Mouse (Mus musculus): Measurements from ENCODE around the gene Dcdc2b. TPM values are rescaled to one million over a fixed set of nuclear protein-coding genes. Genes with fewer than 3 reads are reported as not detected.

The Dcdc2b gene
- polyA plus RNA-seq, 1 experiment = 1.8 TPM

DNA sequence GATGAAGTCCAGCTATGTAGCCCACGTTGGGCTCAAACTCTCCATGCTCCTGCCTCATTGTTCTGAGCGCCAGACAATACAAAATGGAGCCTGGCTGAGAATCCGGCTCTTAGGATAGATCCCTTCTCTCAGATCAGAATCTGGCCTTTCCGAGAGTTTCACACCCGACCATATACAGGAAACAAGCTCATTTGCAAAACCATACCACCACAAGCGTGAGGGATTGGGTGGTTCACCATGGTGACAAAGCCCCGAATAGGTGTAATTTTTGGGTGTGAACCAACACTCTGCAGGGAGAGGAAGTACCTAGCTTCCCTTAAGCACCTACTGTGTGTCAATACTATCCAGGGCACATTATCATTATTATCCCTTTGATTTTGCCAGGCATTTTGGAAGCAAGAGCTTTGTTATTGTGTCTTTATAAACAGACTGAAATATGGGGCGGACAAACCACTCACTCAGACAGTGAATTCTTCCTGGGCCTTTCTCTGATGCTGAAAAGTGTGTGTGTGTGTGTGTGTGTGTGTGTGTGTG, 42.4 kb downstream of the Dcdc2b start:
- Histone ChIP-seq H3K27ac (ENCODE audit: insufficient read depth, low read depth, low read length) (no peak overlapping the region), H3K4me1 (ENCODE audit: control insufficient read depth, insufficient read depth, low read length) (peaks cover 6% of the 10 kb centered on the region), H3K4me3 (ENCODE audit: insufficient read depth, low read length) (no peak overlapping the region)
- TF ChIP-seq POLR2A (IDR thresholded peaks at IDR 0.05; ENCODE audit: borderline replicate concordance, low read depth, low read length) (no peak), CTCF (IDR thresholded peaks at IDR 0.05; ENCODE audit: low read depth, low read length) (no peak)

- TF ChIP-seq POLR2A (IDR thresholded peaks at IDR 0.05; ENCODE audit: borderline replicate concordance, low read depth, low read length) = no peak
- TF ChIP-seq CTCF (IDR thresholded peaks at IDR 0.05; ENCODE audit: low read depth, low read length) = no peak
- Histone ChIP-seq H3K4me3 (ENCODE audit: insufficient read depth, low read length) (no peak overlapping the region), H3K4me1 (ENCODE audit: control insufficient read depth, insufficient read depth, low read length) (peaks cover 2% of the 10 kb centered on the region), H3K27ac (ENCODE audit: insufficient read depth, low read depth, low read length) (no peak overlapping the region)
Observed at GRCm38 (mm10) chr4:129570028-129570427, 44.0 kb downstream of the Dcdc2b start.

GRCm38 (mm10) chr4:129568366-129568765, 45.7 kb downstream of the Dcdc2b start:
- no peaks in the 10 kb centered on the region for H3K4me1 ChIP-seq (ENCODE audit: control insufficient read depth, insufficient read depth, low read length)
- TF ChIP-seq POLR2A (IDR thresholded peaks at IDR 0.05; ENCODE audit: borderline replicate concordance, low read depth, low read length) (no peak), CTCF (IDR thresholded peaks at IDR 0.05; ENCODE audit: low read depth, low read length) (no peak)
- no peak overlapping the region for H3K4me3 ChIP-seq (ENCODE audit: insufficient read depth, low read length)
- no peak overlapping the region for H3K27ac ChIP-seq (ENCODE audit: insufficient read depth, low read depth, low read length)

DNA sequence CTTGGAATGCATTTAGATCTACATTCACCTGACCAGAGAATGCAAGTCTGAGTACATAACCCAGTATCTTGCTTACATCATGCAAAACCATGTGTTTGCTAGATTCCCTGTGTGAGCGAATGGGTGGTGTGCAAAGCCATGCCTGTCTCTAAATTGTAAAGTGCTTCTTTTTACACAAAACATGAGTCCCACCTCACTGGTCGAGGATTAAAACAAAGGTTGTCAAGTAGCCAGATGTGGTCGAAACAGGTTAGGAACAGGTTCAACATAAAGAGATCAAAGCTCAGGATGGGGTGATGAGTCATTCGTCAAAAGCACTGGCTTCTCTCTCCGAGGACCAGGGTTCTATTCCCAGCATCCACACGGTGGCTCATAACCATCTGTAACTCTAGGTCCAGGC, 48.9 kb downstream of the Dcdc2b start:
- TF ChIP-seq POLR2A (IDR thresholded peaks at IDR 0.05; ENCODE audit: borderline replicate concordance, low read depth, low read length) (no peak), CTCF (IDR thresholded peaks at IDR 0.05; ENCODE audit: low read depth, low read length) (no peak)
- Histone ChIP-seq H3K4me3 (ENCODE audit: insufficient read depth, low read length) (no peak overlapping the region), H3K4me1 (ENCODE audit: control insufficient read depth, insufficient read depth, low read length) (no peaks in the 10 kb centered on the region), H3K27ac (ENCODE audit: insufficient read depth, low read depth, low read length) (no peak overlapping the region)

GRCm38 (mm10) chr4:129563718-129564117, 50.3 kb downstream of the Dcdc2b start:
- Histone ChIP-seq H3K27ac (ENCODE audit: insufficient read depth, low read depth, low read length) (no peak overlapping the region), H3K4me1 (ENCODE audit: control insufficient read depth, insufficient read depth, low read length) (no peaks in the 10 kb centered on the region)

GRCm38 (mm10) chr4:129561184-129561583, 52.9 kb downstream of the Dcdc2b start:
- no peak for TF ChIP-seq CTCF (IDR thresholded peaks at IDR 0.05; ENCODE audit: low read depth, low read length)
- no peak for TF ChIP-seq POLR2A (IDR thresholded peaks at IDR 0.05; ENCODE audit: borderline replicate concordance, low read depth, low read length)
- Histone ChIP-seq H3K4me3 (ENCODE audit: insufficient read depth, low read length) (no peak overlapping the region), H3K27ac (ENCODE audit: insufficient read depth, low read depth, low read length) (no peak overlapping the region), H3K4me1 (ENCODE audit: control insufficient read depth, insufficient read depth, low read length) (peaks cover 6% of the 10 kb centered on the region)

More at GRCm38 (mm10) chr4:129563718-129564117, 50.3 kb downstream of the Dcdc2b start:
- H3K4me3 ChIP-seq (ENCODE audit: insufficient read depth, low read length) = no peak overlapping the region
- no peak for TF ChIP-seq CTCF (IDR thresholded peaks at IDR 0.05; ENCODE audit: low read depth, low read length)
- no peak for TF ChIP-seq POLR2A (IDR thresholded peaks at IDR 0.05; ENCODE audit: borderline replicate concordance, low read depth, low read length)

Other genes starting within 250 kb of the Dcdc2b start
- 3.6 and 4.4 TPM in 2 replicates for gene Zbtb8a, start 236.1 kb downstream of the Dcdc2b start, polyA plus RNA-seq (2012; ENCODE audit: insufficient read depth, insufficient read length, missing spikeins)
- not detected in 2 replicates for gene Zbtb8b, start 173.4 kb downstream of the Dcdc2b start, polyA plus RNA-seq (2012; ENCODE audit: insufficient read depth, insufficient read length, missing spikeins)
- gene Bsdc1, start 152.7 kb downstream of the Dcdc2b start, polyA plus RNA-seq (2012; ENCODE audit: insufficient read depth, insufficient read length, missing spikeins) = 37.3 and 42.3 TPM in 2 replicates
- not detected in 2 replicates for gene Tssk3, start 123.2 kb downstream of the Dcdc2b start, polyA plus RNA-seq (2012; ENCODE audit: insufficient read depth, insufficient read length, missing spikeins)
- gene Fam229a, start 123.1 kb downstream of the Dcdc2b start, polyA plus RNA-seq (2012; ENCODE audit: insufficient read depth, insufficient read length, missing spikeins) = not detected in 2 replicates
- 157 and 166 TPM in 2 replicates for gene Marcksl1, start 100.7 kb downstream of the Dcdc2b start, polyA plus RNA-seq (2012; ENCODE audit: insufficient read depth, insufficient read length, missing spikeins)
- gene Hdac1, start 71.5 kb downstream of the Dcdc2b start, polyA plus RNA-seq (2012; ENCODE audit: insufficient read depth, insufficient read length, missing spikeins) = 75.2 and 83.9 TPM in 2 replicates
- 0.68 TPM in 1 of 2 replicates, not detected in the other for gene Lck, start 40.6 kb downstream of the Dcdc2b start, polyA plus RNA-seq (2012; ENCODE audit: insufficient read depth, insufficient read length, missing spikeins)
- gene Fam167b, start 35.7 kb downstream of the Dcdc2b start, polyA plus RNA-seq (2012; ENCODE audit: insufficient read depth, insufficient read length, missing spikeins) = 1.2 and 2.6 TPM in 2 replicates
- gene Eif3i, start 13.6 kb downstream of the Dcdc2b start, polyA plus RNA-seq (2012; ENCODE audit: insufficient read depth, insufficient read length, missing spikeins) = 105 and 119 TPM in 2 replicates
- 137 and 140 TPM in 2 replicates for gene Tmem234, start 13.6 kb downstream of the Dcdc2b start, polyA plus RNA-seq (2012; ENCODE audit: insufficient read depth, insufficient read length, missing spikeins)
- gene Iqcc, start 4.8 kb upstream of the Dcdc2b start, polyA plus RNA-seq (2012; ENCODE audit: insufficient read depth, insufficient read length, missing spikeins) = 13.6 and 14.0 TPM in 2 replicates
- gene Ccdc28b, start 9.7 kb upstream of the Dcdc2b start, polyA plus RNA-seq (2012; ENCODE audit: insufficient read depth, insufficient read length, missing spikeins) = 39.0 and 42.3 TPM in 2 replicates
- gene Txlna, start 26.8 kb upstream of the Dcdc2b start, polyA plus RNA-seq (2012; ENCODE audit: insufficient read depth, insufficient read length, missing spikeins) = 39.8 and 45.7 TPM in 2 replicates
- 35.1 and 42.0 TPM in 2 replicates for gene Kpna6, start 58.5 kb upstream of the Dcdc2b start, polyA plus RNA-seq (2012; ENCODE audit: insufficient read depth, insufficient read length, missing spikeins)
- gene Tmem39b, start 82.6 kb upstream of the Dcdc2b start, polyA plus RNA-seq (2012; ENCODE audit: insufficient read depth, insufficient read length, missing spikeins) = 10.7 and 12.8 TPM in 2 replicates
- 67.0 and 67.1 TPM in 2 replicates for gene Khdrbs1, start 128.0 kb upstream of the Dcdc2b start, polyA plus RNA-seq (2012; ENCODE audit: insufficient read depth, insufficient read length, missing spikeins)
- 365 TPM in 2 replicates for gene Ptp4a2, start 197.0 kb upstream of the Dcdc2b start, polyA plus RNA-seq (2012; ENCODE audit: insufficient read depth, insufficient read length, missing spikeins)

All from bone marrow macrophage, adult 2 months (primary cell).